Mouse (Mus musculus): ENCODE data around the gene Ssc4d. TPM values are rescaled to one million over a fixed set of nuclear protein-coding genes. Genes with fewer than 3 reads are reported as not detected.

The Ssc4d gene
- polyA plus RNA-seq (2012; ENCODE audit: insufficient read depth, low replicate concordance): 5.0 and 13.7 TPM in 2 replicates

DNA sequence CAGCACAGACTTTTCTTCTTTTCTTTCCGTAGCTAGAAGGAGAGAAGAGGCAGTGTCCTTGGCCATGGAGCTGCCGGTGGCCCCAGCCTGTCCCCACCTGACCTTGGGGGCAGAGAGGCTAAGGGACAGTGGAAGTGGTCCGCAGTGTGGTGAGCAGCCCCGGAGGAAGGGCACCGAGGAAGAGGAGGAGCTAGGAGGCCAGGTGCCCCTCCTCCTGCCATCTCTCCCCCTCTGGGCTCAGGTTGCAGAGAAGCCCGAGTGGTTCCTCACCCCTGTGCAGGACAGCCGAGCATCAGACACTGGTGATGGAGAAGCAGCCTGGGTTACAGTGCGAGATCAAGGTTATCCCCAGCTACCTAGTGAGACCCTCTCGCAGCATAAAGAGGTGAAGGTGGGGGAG lies at the start of gene Ssc4d:
Gene Ssc4d, minus strand, starts transcription at position 167 of the 400 bp plus-strand sequence.
- Histone ChIP-seq H3K4me3 (replicated peaks) (no peak within 1 kb of the TSS), H3K9me3 (no peaks in the 10 kb centered on the region), H3K27me3 (replicated peaks) (peaks cover 16% of the 10 kb centered on the region), H3K36me3 (replicated peaks; ENCODE audit: low read length) (no peaks in the 10 kb centered on the region), H3K4me1 (peaks cover 13% of the 10 kb centered on the region)
- TF ChIP-seq GATA1 (IDR thresholded peaks at IDR 0.05; ENCODE audit: borderline replicate concordance, low read length): no peak
- TF ChIP-seq FLI1 (IDR thresholded peaks at IDR 0.05; ENCODE audit: low read length): no peak

- Histone ChIP-seq H3K27me3 (replicated peaks) (no peaks in the 10 kb centered on the region), H3K4me1 (peaks cover 74% of the 10 kb centered on the region), H3K4me3 (replicated peaks) (peak overlapping the region; percentile 60), H3K36me3 (replicated peaks; ENCODE audit: low read length) (peaks cover 78% of the 10 kb centered on the region), H3K9me3 (no peaks in the 10 kb centered on the region)
- no peak for TF ChIP-seq FLI1 (IDR thresholded peaks at IDR 0.05; ENCODE audit: low read length)
Measured at GRCm38 (mm10) chr5:136019907-136020306, 45.6 kb upstream of the Ssc4d start.

GRCm38 (mm10) chr5:136018726-136019125 lies 44.4 kb upstream of the Ssc4d start:
- H3K27me3 ChIP-seq (replicated peaks): no peaks in the 10 kb centered on the region
- peaks cover 68% of the 10 kb centered on the region for H3K4me1 ChIP-seq
- no peak for TF ChIP-seq GATA1 (IDR thresholded peaks at IDR 0.05; ENCODE audit: borderline replicate concordance, low read length)
- no peak for TF ChIP-seq FLI1 (IDR thresholded peaks at IDR 0.05; ENCODE audit: low read length)
- peaks cover 74% of the 10 kb centered on the region for H3K36me3 ChIP-seq (replicated peaks; ENCODE audit: low read length)
- peak overlapping the region; percentile 34 for H3K4me3 ChIP-seq (replicated peaks)
- no peaks in the 10 kb centered on the region for H3K9me3 ChIP-seq

- Histone ChIP-seq H3K4me1 (peaks cover 63% of the 10 kb centered on the region), H3K9me3 (no peaks in the 10 kb centered on the region), H3K27me3 (replicated peaks) (no peaks in the 10 kb centered on the region), H3K36me3 (replicated peaks; ENCODE audit: low read length) (peaks cover 78% of the 10 kb centered on the region), H3K4me3 (replicated peaks) (no peak overlapping the region)
- TF ChIP-seq GATA1 (IDR thresholded peaks at IDR 0.05; ENCODE audit: borderline replicate concordance, low read length) (no peak), FLI1 (IDR thresholded peaks at IDR 0.05; ENCODE audit: low read length) (no peak)
Measured at GRCm38 (mm10) chr5:136017262-136017661, 42.9 kb upstream of the Ssc4d start.

DNA sequence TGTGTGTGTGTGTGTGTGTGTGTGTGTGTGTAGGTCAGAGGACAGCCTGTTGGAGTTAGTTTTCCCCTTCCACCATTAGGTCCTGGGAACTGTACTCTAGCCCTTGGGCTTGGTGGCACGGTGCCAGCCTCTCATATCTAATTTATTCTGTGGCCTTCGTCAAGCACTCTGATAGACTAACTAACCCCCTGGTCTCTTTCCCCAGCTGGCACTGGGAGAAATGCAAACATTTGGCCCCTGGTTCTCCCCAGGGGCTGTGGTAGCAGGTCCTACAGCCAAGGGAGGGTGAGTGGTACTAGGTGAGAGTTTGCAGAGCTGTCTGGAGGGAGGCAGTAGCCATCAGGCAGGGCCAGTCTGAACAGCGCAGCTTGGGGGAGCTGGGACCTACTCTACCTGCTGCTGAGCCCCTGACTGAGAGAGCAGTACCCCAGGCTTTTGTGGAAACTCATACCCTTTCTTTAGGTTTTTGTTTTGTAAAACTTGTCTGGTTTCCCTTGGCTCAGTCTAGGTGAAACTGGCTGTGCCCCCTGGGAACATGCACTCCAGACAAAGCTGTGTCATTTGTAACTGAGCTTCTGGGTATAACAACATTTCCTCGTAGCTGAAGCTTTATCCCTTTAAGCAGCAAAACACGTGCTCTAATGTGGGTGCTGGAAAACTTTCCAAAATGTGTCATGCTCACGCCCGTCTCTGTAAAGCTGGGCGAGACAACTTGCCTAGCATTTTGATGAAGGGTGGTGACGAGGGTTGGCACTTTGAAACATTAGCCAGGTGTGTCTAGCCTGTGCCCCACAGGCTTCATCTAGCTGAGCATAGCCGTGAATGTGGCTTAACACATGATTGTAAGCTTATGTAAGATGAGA lies 41.9 kb upstream of the Ssc4d start:
- TF ChIP-seq GATA1 (IDR thresholded peaks at IDR 0.05; ENCODE audit: borderline replicate concordance, low read length): no peak
- TF ChIP-seq FLI1 (IDR thresholded peaks at IDR 0.05; ENCODE audit: low read length): no peak
- Histone ChIP-seq H3K36me3 (replicated peaks; ENCODE audit: low read length) (peaks cover 78% of the 10 kb centered on the region), H3K9me3 (no peaks in the 10 kb centered on the region), H3K27me3 (replicated peaks) (no peaks in the 10 kb centered on the region), H3K4me1 (peaks cover 52% of the 10 kb centered on the region), H3K4me3 (replicated peaks) (no peak overlapping the region)

GRCm38 (mm10) chr5:136015586-136015985 lies 41.3 kb upstream of the Ssc4d start:
- H3K9me3 ChIP-seq: no peaks in the 10 kb centered on the region
- TF ChIP-seq GATA1 (IDR thresholded peaks at IDR 0.05; ENCODE audit: borderline replicate concordance, low read length): no peak
- no peak for TF ChIP-seq FLI1 (IDR thresholded peaks at IDR 0.05; ENCODE audit: low read length)
- no peaks in the 10 kb centered on the region for H3K27me3 ChIP-seq (replicated peaks)
- no peak overlapping the region for H3K4me3 ChIP-seq (replicated peaks)
- peaks cover 79% of the 10 kb centered on the region for H3K36me3 ChIP-seq (replicated peaks; ENCODE audit: low read length)
- peaks cover 46% of the 10 kb centered on the region for H3K4me1 ChIP-seq

DNA sequence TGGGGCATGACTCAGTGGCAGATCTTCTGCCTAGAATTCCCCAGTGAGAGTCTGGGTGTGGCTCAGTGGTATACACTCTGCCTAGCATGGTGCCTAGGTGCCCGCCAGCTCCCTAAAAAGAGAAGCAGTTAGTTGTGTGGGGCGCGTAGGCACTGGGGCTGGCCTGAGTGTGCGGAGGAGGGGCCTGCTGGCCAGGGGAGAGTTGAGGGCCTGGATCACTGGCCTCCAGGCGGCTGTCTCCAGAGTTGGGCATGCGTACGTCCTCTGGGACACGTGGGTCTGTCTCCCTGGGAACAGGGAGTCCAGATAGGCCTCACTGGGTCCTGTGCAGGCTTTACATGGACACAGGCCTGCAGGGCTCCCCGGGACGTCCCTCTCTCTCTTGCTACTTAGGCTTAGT lies 40.5 kb upstream of the Ssc4d start:
- TF ChIP-seq GATA1 (IDR thresholded peaks at IDR 0.05; ENCODE audit: borderline replicate concordance, low read length) (no peak), FLI1 (IDR thresholded peaks at IDR 0.05; ENCODE audit: low read length) (no peak)
- peaks cover 79% of the 10 kb centered on the region for H3K36me3 ChIP-seq (replicated peaks; ENCODE audit: low read length)
- H3K4me3 ChIP-seq (replicated peaks): no peak overlapping the region
- H3K27me3 ChIP-seq (replicated peaks): no peaks in the 10 kb centered on the region
- peaks cover 45% of the 10 kb centered on the region for H3K4me1 ChIP-seq
- no peaks in the 10 kb centered on the region for H3K9me3 ChIP-seq

GRCm38 (mm10) chr5:136007745-136008144 lies 33.4 kb upstream of the Ssc4d start:
- H3K36me3 ChIP-seq (replicated peaks; ENCODE audit: low read length): peaks cover 56% of the 10 kb centered on the region
- TF ChIP-seq GATA1 (IDR thresholded peaks at IDR 0.05; ENCODE audit: borderline replicate concordance, low read length) (no peak), FLI1 (IDR thresholded peaks at IDR 0.05; ENCODE audit: low read length) (no peak)
- H3K4me3 ChIP-seq (replicated peaks): peak overlapping the region; percentile 62
- H3K27me3 ChIP-seq (replicated peaks): no peaks in the 10 kb centered on the region
- H3K9me3 ChIP-seq: no peaks in the 10 kb centered on the region
- H3K4me1 ChIP-seq: peaks cover 59% of the 10 kb centered on the region

DNA sequence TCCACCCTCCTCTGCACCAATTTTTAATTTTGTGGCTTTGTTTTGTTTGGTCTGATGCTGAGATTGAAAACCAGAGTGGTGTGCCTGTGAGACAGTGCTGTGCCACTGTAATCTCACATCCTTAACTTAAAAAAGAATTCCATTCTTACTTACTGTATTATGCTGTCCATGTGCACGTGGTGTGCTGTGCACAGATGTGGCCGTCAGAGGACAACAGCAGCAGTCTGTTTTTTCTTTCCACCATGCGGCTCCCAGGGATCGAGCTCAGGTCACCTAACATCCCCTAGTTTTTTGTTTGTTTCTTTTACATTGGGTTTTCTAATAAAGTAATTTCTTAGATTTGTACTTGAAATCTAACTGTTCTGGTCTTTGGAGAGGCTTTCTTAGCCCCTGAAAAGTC lies 30.2 kb upstream of the Ssc4d start:
- H3K36me3 ChIP-seq (replicated peaks; ENCODE audit: low read length): peaks cover 47% of the 10 kb centered on the region
- peaks cover 74% of the 10 kb centered on the region for H3K4me1 ChIP-seq
- no peaks in the 10 kb centered on the region for H3K27me3 ChIP-seq (replicated peaks)
- H3K4me3 ChIP-seq (replicated peaks): no peak overlapping the region
- no peaks in the 10 kb centered on the region for H3K9me3 ChIP-seq
- no peak for TF ChIP-seq GATA1 (IDR thresholded peaks at IDR 0.05; ENCODE audit: borderline replicate concordance, low read length)

DNA sequence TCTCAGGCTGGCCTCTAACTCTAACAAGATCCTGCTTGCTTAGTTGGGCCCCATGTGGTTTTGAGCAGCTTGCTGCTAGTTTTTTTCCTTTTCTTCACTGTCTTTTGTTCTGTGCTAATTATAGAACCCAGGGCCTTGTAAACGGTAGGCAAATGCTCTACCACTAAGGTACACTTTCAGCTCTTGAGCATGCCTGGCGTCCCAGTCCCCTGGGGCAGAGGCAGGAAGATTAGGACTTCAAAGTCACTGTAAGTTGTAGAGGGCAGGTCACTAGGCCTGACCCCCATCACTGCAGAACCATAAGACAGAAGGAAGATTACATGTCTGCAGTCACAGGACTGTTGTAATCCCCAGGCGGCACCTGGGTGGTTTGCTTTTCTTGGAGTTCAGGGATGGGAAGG lies 28.4 kb upstream of the Ssc4d start:
- Histone ChIP-seq H3K4me3 (replicated peaks) (no peak overlapping the region), H3K27me3 (replicated peaks) (no peaks in the 10 kb centered on the region), H3K9me3 (no peaks in the 10 kb centered on the region), H3K4me1 (peaks cover 65% of the 10 kb centered on the region), H3K36me3 (replicated peaks; ENCODE audit: low read length) (peaks cover 59% of the 10 kb centered on the region)
- no peak for TF ChIP-seq GATA1 (IDR thresholded peaks at IDR 0.05; ENCODE audit: borderline replicate concordance, low read length)
